Mouse (Mus musculus) urinary bladder, postnatal 14 days (tissue): ENCODE results near the gene Tedc1.
A peak's percentile ranks its signal among the peaks of the same experiment; 100 is the strongest.
"Not testable (repeated sequence)": the region's sequence is repeated elsewhere in the genome, so short reads cannot be mapped to it uniquely, and the experiment has no call there.

ENCODE experiments used
- DNase-seq: peaks from one replicate; pipeline ENCODE4 v3.0.0; 2021; ENCODE audit warnings: low spot score

Gene Tedc1

GRCm38 (mm10) chr12:113152991-113153525 is 3.2 kb upstream of the Tedc1 start:
- DNase-seq, result no peak

GRCm38 (mm10) chr12:113153971-113154370 is 2.2 kb upstream of the Tedc1 start:
- DNase-seq, result peak; percentile 33

GRCm38 (mm10) chr12:113154747-113155075 is 1.5 kb upstream of the Tedc1 start:
- no peak for DNase-seq

- DNase-seq, result peak; percentile 73
Observed at GRCm38 (mm10) chr12:113155076-113155771, 997 bp upstream of the Tedc1 start.

- DNase-seq, result no peak
Observed at GRCm38 (mm10) chr12:113156540-113156929, 314 bp downstream of the Tedc1 start.

- DNase-seq, result no peak
Observed at GRCm38 (mm10) chr12:113157002-113157401, 781 bp downstream of the Tedc1 start.

- no peak for DNase-seq
Observed at GRCm38 (mm10) chr12:113157521-113157920, 1.3 kb downstream of the Tedc1 start.

- no peak for DNase-seq
Observed at GRCm38 (mm10) chr12:113157971-113158370, 1.8 kb downstream of the Tedc1 start.

GRCm38 (mm10) chr12:113163561-113164006 is 7.4 kb downstream of the Tedc1 start:
- DNase-seq, result no peak

GRCm38 (mm10) chr12:113168031-113168536 is 11.9 kb downstream of the Tedc1 start:
- no peak for DNase-seq

- no peak for DNase-seq
Observed at GRCm38 (mm10) chr12:113176960-113177725, 20.9 kb downstream of the Tedc1 start.

GRCm38 (mm10) chr12:113181020-113181419 is 24.8 kb downstream of the Tedc1 start:
- no peak for DNase-seq

GRCm38 (mm10) chr12:113184945-113185344 is 28.7 kb downstream of the Tedc1 start:
- DNase-seq, result no peak

GRCm38 (mm10) chr12:113185442-113186291 is 29.4 kb downstream of the Tedc1 start, which contains the start of gene Tmem121:
Gene Tmem121, plus strand, starts transcription at chr12:113185930.
- no peak for DNase-seq

GRCm38 (mm10) chr12:113186326-113187010 is 30.2 kb downstream of the Tedc1 start:
- DNase-seq, result no peak

- DNase-seq, result no peak
Observed at GRCm38 (mm10) chr12:113187011-113187375, 30.8 kb downstream of the Tedc1 start.

- peak; percentile 85 for DNase-seq
Observed at GRCm38 (mm10) chr12:113187584-113188295, 31.5 kb downstream of the Tedc1 start.

GRCm38 (mm10) chr12:113188349-113189055 is 32.3 kb downstream of the Tedc1 start:
- DNase-seq, result no peak

GRCm38 (mm10) chr12:113193423-113193822 is 37.2 kb downstream of the Tedc1 start:
- DNase-seq, result no peak

GRCm38 (mm10) chr12:113199132-113199531 is 42.9 kb downstream of the Tedc1 start:
- not testable (repeated sequence) for DNase-seq
